Mouse (Mus musculus): ENCODE measurements around the gene Ppfia3.
"Not testable (repeated sequence)": the region's sequence is repeated elsewhere in the genome, so short reads cannot be mapped to it uniquely, and the experiment has no call there.

Gene Ppfia3

DNA sequence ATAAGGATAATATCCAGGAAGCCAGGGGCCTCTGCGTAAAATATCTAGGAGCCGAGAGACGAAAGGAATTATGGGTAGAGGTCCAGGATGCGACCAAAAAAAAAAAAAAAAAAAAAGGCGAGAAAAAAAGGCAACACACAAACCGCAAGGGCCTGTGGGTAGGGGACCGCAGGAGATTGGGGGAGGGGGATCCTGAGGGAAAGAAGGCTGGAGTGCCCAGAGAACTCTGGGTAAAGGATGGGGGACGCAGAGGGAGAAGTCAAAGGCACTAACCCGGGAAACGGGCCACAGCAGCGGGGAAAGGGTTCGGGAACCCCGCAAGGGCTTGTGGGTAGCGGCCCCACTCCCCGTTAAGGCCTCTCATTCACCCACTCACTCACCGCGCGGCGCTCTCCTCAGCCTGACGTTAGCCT, 28.3 kb upstream of the Ppfia3 start:
- no peak for DNase-seq (ENCODE audit: low spot score in 2 of 2)

- DNase-seq (ENCODE audit: low spot score in 2 of 2), result no peak
Observed at GRCm38 (mm10) chr7:45386077-45386476, 19.3 kb upstream of the Ppfia3 start.

- no peak for DNase-seq (ENCODE audit: low spot score in 2 of 2)
Observed at GRCm38 (mm10) chr7:45376057-45376456, 9.2 kb upstream of the Ppfia3 start.

GRCm38 (mm10) chr7:45374620-45375019, 7.8 kb upstream of the Ppfia3 start:
- no peak for DNase-seq (ENCODE audit: low spot score in 2 of 2)

DNA sequence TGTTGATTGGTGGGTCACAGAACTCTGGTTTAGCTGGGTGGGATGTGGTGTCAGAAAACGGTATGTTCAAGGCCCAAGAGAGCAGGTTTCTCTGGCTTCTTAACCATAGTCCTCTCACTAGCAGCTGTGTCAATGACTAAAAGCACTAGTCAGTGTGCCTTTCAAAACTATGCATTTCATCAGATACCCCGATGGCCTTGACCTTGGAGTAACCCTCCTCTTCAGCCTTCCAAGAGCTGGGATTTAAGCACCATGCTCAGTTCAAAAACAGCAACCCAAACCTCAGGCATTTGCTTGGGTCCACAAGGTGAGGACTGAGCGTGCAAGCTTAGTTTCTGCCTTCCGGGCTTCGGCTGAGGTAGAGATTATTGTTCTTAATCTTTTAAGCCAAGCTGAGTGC, 5.6 kb upstream of the Ppfia3 start:
- no peak for DNase-seq (ENCODE audit: low spot score in 2 of 2)

GRCm38 (mm10) chr7:45370475-45371311, 3.9 kb upstream of the Ppfia3 start, which contains the start of gene Lin7b:
Gene Lin7b (minus strand): TSS chr7:45370583.
- peak; percentile 92 to 94 for DNase-seq (ENCODE audit: low spot score in 2 of 2)

DNA sequence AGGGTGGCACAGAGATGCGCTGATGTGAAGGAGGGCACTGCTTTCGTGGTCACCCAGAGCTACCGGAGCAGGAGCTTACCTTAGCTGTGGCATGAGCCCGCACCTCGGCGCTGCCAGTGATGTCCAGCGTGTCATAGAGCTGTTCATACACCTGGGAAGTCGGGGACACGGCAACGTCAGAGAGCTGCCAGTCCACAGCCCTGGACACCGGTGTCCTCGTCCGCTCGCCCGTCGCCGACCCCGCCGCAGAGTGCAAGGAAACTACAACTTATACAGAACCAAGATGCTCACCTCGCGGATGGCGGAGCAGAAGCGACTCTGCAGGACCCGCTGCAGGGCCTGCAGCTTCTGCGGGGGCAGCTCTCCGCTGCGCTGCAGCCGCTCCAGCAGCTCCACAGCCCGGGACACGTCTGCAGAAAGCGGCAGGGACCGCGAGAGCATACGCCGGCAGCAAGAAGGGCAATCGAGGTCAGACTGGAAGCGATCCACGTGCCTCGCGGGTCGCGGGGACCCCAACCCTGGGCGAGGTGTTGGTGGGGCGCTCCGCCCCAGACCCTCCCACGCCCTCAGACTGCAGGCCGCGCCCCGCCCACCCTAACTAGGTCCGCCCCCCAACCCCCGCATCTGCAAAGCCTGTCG, 3.1 kb upstream of the Ppfia3 start:
- no peak for DNase-seq (ENCODE audit: low spot score in 2 of 2)

GRCm38 (mm10) chr7:45369022-45369745, 2.4 kb upstream of the Ppfia3 start:
- DNase-seq (ENCODE audit: low spot score in 2 of 2), result no peak

GRCm38 (mm10) chr7:45368178-45368577, 1.4 kb upstream of the Ppfia3 start:
- DNase-seq (ENCODE audit: low spot score in 2 of 2), result no peak

DNA sequence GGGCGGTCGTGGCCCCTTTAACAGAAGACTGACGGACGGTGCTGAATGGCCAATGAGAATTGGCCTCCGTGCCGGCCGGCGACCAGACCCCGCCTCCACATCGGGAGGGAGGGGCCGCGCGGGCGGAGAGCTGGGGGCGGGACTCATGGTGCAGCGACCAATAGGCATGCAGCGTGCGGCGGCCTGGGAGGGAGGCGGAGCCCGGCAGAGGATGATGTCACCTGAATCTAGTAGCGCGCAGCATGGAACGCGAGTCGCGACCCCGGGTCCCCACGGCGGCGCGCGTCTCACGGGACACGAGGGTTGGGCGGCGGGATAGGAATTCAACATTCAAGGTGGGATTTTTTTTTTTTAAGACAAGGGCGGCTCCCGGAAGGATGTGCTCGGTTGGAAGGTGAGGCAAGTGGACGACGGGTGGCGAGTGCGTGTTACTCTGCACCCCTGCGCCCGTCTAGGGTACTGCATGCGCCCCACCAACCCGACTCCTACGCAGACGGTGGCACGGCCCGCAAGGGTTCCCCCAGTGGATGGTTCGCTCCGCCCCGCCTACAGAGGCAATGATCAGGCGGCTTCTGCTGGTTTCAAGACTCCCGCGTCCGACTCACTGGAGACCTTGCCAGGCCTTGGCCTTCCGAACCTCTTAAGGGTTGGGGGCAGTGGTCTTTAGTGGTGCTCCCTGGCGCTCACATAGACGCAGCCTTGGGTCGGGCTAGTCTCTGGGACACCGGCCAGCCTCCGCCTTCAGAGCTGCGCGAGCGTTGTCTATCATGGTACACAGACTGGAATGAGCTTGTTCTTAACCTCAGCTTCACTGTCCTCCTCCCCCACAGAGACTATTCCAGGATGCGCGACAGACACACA, 431 bp upstream of the Ppfia3 start:
- DNase-seq (ENCODE audit: low spot score in 2 of 2), result peak; percentile 97 to 99

GRCm38 (mm10) chr7:45365742-45366651, 822 bp downstream of the Ppfia3 start:
- DNase-seq (ENCODE audit: low spot score in 2 of 2), result no peak

- DNase-seq (ENCODE audit: low spot score in 2 of 2), result no peak
Observed at GRCm38 (mm10) chr7:45363983-45364382, 2.8 kb downstream of the Ppfia3 start.

DNA sequence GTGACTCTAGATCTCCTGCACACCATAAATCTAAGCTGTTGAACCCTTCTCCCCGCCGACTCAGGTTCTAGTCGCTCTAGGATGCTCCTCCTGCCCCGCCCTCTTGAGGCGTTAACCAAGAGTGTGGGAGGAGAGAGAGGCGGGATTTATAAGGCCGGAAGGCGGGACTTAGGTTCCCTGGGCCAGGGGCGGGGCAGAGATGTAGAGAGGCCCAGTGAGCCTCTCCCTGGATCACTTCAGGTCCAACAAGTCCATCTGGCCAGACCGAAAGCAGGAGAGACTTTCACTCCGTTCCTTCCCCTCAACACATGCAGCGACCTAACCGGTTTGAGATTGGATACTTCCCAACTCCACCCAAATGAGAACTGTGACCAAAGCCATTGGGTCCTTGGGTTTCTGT, 4.0 kb downstream of the Ppfia3 start:
- DNase-seq (ENCODE audit: low spot score in 2 of 2), result peak; percentile 54 to 72

DNA sequence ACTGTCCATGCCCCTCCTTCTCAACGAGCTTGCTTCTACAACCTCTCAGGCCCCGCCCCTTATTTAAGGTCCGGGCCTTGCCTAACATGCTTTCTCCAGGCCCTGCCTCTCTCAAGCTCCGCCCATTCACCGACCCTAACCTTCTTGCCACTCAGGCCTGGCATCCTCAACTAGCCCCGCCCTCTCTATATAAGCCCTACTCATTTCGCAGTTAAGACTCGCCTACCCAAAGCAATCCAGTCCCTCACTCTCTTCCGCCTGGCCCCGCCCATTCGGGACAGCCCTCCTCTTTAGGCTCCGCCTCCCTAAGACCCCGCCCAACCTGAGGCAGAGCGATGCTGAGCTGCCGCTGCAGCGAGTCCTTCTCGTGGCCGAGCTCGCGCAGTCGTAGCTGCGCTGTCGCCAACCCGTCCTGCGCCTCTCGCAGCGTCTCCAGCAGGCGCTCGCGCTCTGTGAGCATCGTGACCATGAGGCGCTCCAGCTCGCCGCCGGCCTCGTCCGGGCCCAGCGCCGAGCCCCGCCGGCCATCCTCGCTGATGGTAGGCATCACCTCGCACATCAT, 5.5 kb downstream of the Ppfia3 start:
- peak; percentile 76 to 85 for DNase-seq (ENCODE audit: low spot score in 2 of 2)

DNA sequence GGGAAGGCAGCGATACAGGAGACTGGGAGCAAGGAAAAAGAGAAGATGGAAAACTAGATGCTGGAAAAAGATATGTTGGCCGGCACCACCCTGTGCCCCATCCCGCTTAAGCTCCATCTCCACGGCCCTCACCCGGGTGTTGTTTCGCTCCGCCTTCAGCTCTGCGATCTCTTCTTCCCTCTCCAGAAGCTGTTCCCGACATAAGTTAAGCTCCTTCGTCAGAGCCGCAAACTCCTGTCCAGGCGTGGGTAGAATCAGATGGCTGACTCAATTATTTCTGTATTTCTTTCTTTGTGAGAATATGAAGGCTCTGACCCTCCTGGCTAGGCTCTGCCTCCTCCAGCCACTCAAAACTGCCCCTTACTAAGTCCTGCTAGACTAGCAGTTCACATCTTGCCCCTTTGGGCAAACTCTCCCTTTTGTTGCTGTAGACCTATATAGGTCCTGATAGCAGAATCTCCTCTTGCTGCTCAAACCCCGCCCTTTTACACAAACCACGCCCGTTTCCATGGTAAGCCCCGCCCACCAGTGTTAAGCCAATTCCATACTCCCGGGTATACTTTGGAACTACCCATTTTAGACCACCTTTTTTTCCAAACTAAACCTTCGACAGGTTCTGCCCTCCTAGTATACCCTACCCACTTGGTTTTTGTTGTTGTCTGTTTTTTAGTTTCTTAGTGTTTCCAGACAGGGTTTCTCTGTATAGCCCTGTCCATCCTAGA, 6.3 kb downstream of the Ppfia3 start:
- no peak for DNase-seq (ENCODE audit: low spot score in 2 of 2)

DNA sequence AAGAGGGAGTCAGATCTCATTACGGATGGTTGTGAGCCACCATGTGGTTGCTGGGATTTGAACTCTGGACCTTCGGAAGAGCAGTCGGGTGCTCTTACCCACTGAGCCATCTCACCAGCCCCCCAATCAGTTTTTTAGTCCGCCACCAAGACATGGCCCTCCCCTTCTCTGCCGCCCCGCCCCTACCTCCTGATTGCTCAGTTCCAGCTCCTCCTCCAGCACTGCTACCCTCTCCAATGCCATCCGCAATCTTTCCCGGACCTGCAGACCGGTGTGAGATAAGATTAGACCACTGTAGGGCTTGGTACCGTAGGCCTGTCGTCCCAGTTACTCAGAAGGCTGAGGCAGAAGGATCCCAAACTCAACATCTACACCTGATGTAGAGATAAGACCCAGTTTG, 7.7 kb downstream of the Ppfia3 start:
- not testable (repeated sequence) for DNase-seq (ENCODE audit: low spot score in 2 of 2)

- DNase-seq (ENCODE audit: low spot score in 2 of 2), result no peak
Observed at GRCm38 (mm10) chr7:45356087-45356486, 10.7 kb downstream of the Ppfia3 start.

- no peak for DNase-seq (ENCODE audit: low spot score in 2 of 2)
Observed at GRCm38 (mm10) chr7:45355318-45356020, 11.3 kb downstream of the Ppfia3 start.

- DNase-seq (ENCODE audit: low spot score in 2 of 2), result no peak
Observed at GRCm38 (mm10) chr7:45353041-45353440, 13.8 kb downstream of the Ppfia3 start.
